Mouse (Mus musculus) myocyte (in vitro differentiated cells): ENCODE measurements around the gene Mlip.

ENCODE experiments used
- CEBPB ChIP-seq: IDR thresholded peaks from 2 replicates; pipeline ENCODE4 v1.6.1; 2011; ENCODE audit warnings: mild to moderate bottlenecking, moderate library complexity; ENCODE audit not compliant: poor library complexity, insufficient read depth, severe bottlenecking
- E2F4 ChIP-seq: IDR thresholded peaks from one replicate; pipeline ENCODE4 v1.6.1; 2011; ENCODE audit warnings: mild to moderate bottlenecking, control low read depth, moderate library complexity; ENCODE audit not compliant: insufficient read depth
- MAX ChIP-seq: IDR thresholded peaks from one replicate; pipeline ENCODE4 v1.6.1; 2011; ENCODE audit warnings: low read depth, mild to moderate bottlenecking, control low read depth
- MYOD1 ChIP-seq, 3 experiments: IDR thresholded peaks; one replicate each; pipeline ENCODE4 v1.6.1; 2011; ENCODE audit warnings: control low read depth in 2 of 3, low read depth in 2 of 3, mild to moderate bottlenecking in 2 of 3, moderate library complexity in 1 of 3; ENCODE audit not compliant: insufficient read length in 2 of 3, control insufficient read depth in 1 of 3
- MYOG ChIP-seq, 3 experiments: IDR thresholded peaks; one replicate each; pipeline ENCODE4 v1.6.1; 2011; ENCODE audit warnings: control low read depth in 2 of 3, low read depth in 2 of 3, mild to moderate bottlenecking in 2 of 3; ENCODE audit not compliant: insufficient read length in 2 of 3, control insufficient read depth in 1 of 3, insufficient read depth in 1 of 3
- POLR2A ChIP-seq: IDR thresholded peaks from one replicate; pipeline ENCODE4 v1.6.1; 2011; ENCODE audit warnings: low read depth, mild to moderate bottlenecking, control low read depth, moderate library complexity; ENCODE audit not compliant: insufficient read length
- POLR2AphosphoS2 ChIP-seq: IDR thresholded peaks from one replicate; pipeline ENCODE4 v1.6.1; 2011; ENCODE audit warnings: low read depth, control low read depth; ENCODE audit not compliant: insufficient read length
- SRF ChIP-seq: IDR thresholded peaks from one replicate; pipeline ENCODE4 v1.6.1; 2011; ENCODE audit warnings: low read depth; ENCODE audit not compliant: control insufficient read depth, insufficient read length
- TCF12 ChIP-seq: IDR thresholded peaks from one replicate; pipeline ENCODE4 v1.6.1; 2011; ENCODE audit warnings: mild to moderate bottlenecking, control low read depth; ENCODE audit not compliant: poor library complexity, insufficient read depth, severe bottlenecking
- TCF3 ChIP-seq: IDR thresholded peaks from one replicate; pipeline ENCODE4 v1.6.1; 2011; ENCODE audit warnings: low read depth, control low read depth; ENCODE audit not compliant: insufficient read length
- USF1 ChIP-seq: IDR thresholded peaks from one replicate; pipeline ENCODE4 v1.6.1; 2011; ENCODE audit warnings: low read depth, mild to moderate bottlenecking, control low read depth, moderate library complexity

- TF ChIP-seq POLR2A (no peak), MYOD1 (IDR thresholded peaks at IDR 0.05; ENCODE audit: control insufficient read depth in 1 of 3, insufficient read length in 2 of 3, low read depth in 2 of 3) (no peak), E2F4 (no peak), MYOG (IDR thresholded peaks at IDR 0.05; ENCODE audit: control insufficient read depth in 1 of 3, insufficient read depth in 1 of 3, insufficient read length in 2 of 3, low read depth in 2 of 3) (no peak), CEBPB (no peak), SRF (no peak), MAX (no peak), TCF12 (no peak), USF1 (no peak), TCF3 (no peak), POLR2AphosphoS2 (no peak)
These were observed 74.7 kb downstream of the Mlip start for GRCm38 (mm10) chr9:77278055-77278454.
